Comparison of ENCODE assay signal across 21 mouse cellular contexts in the genomic region with DNA sequence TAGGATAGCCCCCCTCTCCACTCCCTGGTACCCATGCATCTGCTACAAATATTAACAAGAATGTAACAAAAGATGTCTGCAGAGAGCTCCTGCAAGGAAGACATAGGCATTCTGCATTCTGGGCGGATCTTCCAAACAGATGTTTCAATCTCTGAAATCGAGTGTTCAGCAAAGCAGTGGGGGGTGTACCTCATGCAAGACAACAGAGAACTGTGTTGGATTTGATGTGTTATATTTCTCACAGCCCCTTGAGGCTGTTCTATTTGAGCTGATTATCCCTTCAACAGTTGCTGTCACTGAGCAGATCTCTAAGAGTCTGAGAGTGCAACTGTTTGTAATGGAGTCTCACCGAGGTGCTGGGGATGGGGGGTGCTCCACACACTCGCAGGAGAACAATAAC. TPM values are rescaled to one million over a fixed set of nuclear protein-coding genes. Genes with fewer than 3 reads are reported as not detected.
A peak's percentile ranks its signal among the peaks of the same experiment; 100 is the strongest.
DNase-seq lines count a peak whose midpoint lies in the region; ATAC-seq lines count a peak whose summit lies in the region.
"Had no signal": no experiment of that assay in that cellular context is flagged by ENCODE, and none has a peak within 500 bp of the region (broad histone marks: within the 10 kb centered on the region; RNA-seq: fewer than 3 reads in every experiment).

No protein-coding gene starts in this region.

- no peaks in the 10 kb centered on the region for H3K9me3 ChIP-seq in heart, embryonic 13.5 days
- H3K9me3 ChIP-seq in kidney, embryonic 15.5 days (replicated peaks), result no peaks in the 10 kb centered on the region
- H3K9me3 ChIP-seq: intestine, embryonic 15.5 days had no signal

- H3K4me2 ChIP-seq in heart, embryonic 13.5 days, result no peak overlapping the region
- H3K4me2 ChIP-seq in kidney, embryonic 15.5 days, result no peak overlapping the region
- H3K4me2 ChIP-seq: intestine, embryonic 15.5 days; liver, embryonic 11.5 days had no signal

- H3K27ac ChIP-seq in heart, embryonic 13.5 days (replicated peaks), result peak overlapping the region; percentile 38; the same call in 1 of the 2 replicates
- peak overlapping the region; percentile 10; the same call in 1 of the 2 replicates for H3K27ac ChIP-seq in kidney, embryonic 15.5 days
- H3K27ac ChIP-seq: intestine, embryonic 15.5 days; left cerebral cortex, adult 2 months had no signal

- H3K4me3 ChIP-seq in heart, embryonic 13.5 days, result no peak overlapping the region
- no peak overlapping the region for H3K4me3 ChIP-seq in kidney, embryonic 15.5 days (replicated peaks)
- H3K4me3 ChIP-seq: erythroblast, embryonic 14.5 days; intestine, embryonic 15.5 days; left cerebral cortex, adult 2 months; myocyte had no signal

- DNase-seq in heart, adult 18-20 months, result no peak
- DNase-seq in kidney, adult 9 months, result no peak
- DNase-seq in retina, embryonic 14.5 days (ENCODE audit: low spot score), result peak; percentile 29
- DNase-seq in retina, postnatal 1 day, result no peak
- DNase-seq: cerebellum, adult 9-10 months; gastrocnemius, postnatal 10 days; heart, adult 11 months; kidney, postnatal 36 days; left cerebral cortex, postnatal 4 days; lung, adult 18-20 months; lung, postnatal 36 days; right cerebral cortex, adult 18-20 months; thymus, postnatal 14 days had no signal

- 58% methylated on average over 4 of the region's 4 CpGs for WGBS in heart, embryonic 13.5 days
- 42% methylated on average over 4 of the region's 4 CpGs for WGBS in kidney, embryonic 15.5 days

- H3K27me3 ChIP-seq in heart, embryonic 13.5 days (replicated peaks), result no peaks in the 10 kb centered on the region
- H3K27me3 ChIP-seq in kidney, embryonic 15.5 days, result no peaks in the 10 kb centered on the region
- H3K27me3 ChIP-seq: intestine, embryonic 15.5 days had no signal

- H3K4me1 ChIP-seq in heart, embryonic 13.5 days, result peaks cover 88% of the 10 kb centered on the region
- peaks cover 36% of the 10 kb centered on the region for H3K4me1 ChIP-seq in kidney, embryonic 15.5 days

- no peak overlapping the region for H3K9ac ChIP-seq in heart, embryonic 13.5 days
- H3K9ac ChIP-seq in kidney, embryonic 15.5 days, result no peak overlapping the region
- H3K9ac ChIP-seq: intestine, embryonic 15.5 days had no signal

- ATAC-seq in heart, embryonic 13.5 days (ENCODE audit: extremely low read depth, insufficient number of reproducible peaks, low FRiP score, low TSS enrichment), result no peak
- ATAC-seq in kidney, embryonic 15.5 days (replicated peaks; ENCODE audit: low FRiP score), result no peak
- no peak for ATAC-seq in cerebellum, adult (ENCODE audit: insufficient number of reproducible peaks, low FRiP score, low TSS enrichment)
- ATAC-seq: intestine, embryonic 15.5 days had no signal

- H3K36me3 ChIP-seq in heart, embryonic 13.5 days, result no peaks in the 10 kb centered on the region
- H3K36me3 ChIP-seq in kidney, embryonic 15.5 days, result no peaks in the 10 kb centered on the region
- H3K36me3 ChIP-seq: intestine, embryonic 15.5 days had no signal

RNA-seq across cellular contexts. Expression of gene Kif13a, which starts 37.3 kb away (rescaled TPM):
- polyA plus RNA-seq in heart, embryonic 13.5 days (2015; fragmentation: Nextera tagmentation; extraction: Ambion mirVana), result 22.9 and 32.9 TPM in 2 replicates
- total RNA-seq in heart, adult 18-20 months (2021), result 100 to 1,000 TPM; 110 to 116 TPM
- polyA plus RNA-seq in kidney, embryonic 15.5 days (2015; fragmentation: Nextera tagmentation; extraction: Ambion mirVana), result 14.3 and 15.4 TPM in 2 replicates
